Mouse (Mus musculus) stomach, embryonic 14.5 days (tissue): ENCODE results near the gene D630003M21Rik. TPM values are rescaled to one million over a fixed set of nuclear protein-coding genes. Genes with fewer than 3 reads are reported as not detected.

Experiments
- ATAC-seq: fragments of 200-750 bp; cut with Nextera tagmentation; 2 replicates; pipeline ENCODE4 v1.8.0; 2017; ENCODE audit warnings: low read depth, moderate TSS enrichment; ENCODE audit not compliant: insufficient number of reproducible peaks, insufficient read depth, low FRiP score
- H3K27ac ChIP-seq: fragments of 300-500 bp; sonication (generic); 2 replicates; pipeline ENCODE4 v1.5.1; 2014; ENCODE audit warnings: mild to moderate bottlenecking, low read length, moderate library complexity, mixed read lengths
- H3K27me3 ChIP-seq: fragments of 300-500 bp; sonication (generic); 2 replicates; pipeline ENCODE4 v1.6.1; 2014; ENCODE audit warnings: low read length, control low read depth, mixed read lengths; ENCODE audit not compliant: control insufficient read depth, insufficient read depth
- H3K36me3 ChIP-seq: fragments of 300-500 bp; sonication (generic); 2 replicates; pipeline ENCODE4 v1.6.1; 2014; ENCODE audit warnings: mild to moderate bottlenecking, control low read depth, low read length, moderate library complexity, mixed read lengths; ENCODE audit not compliant: control insufficient read depth, insufficient read depth
- H3K4me1 ChIP-seq: fragments of 300-500 bp; sonication (generic); 2 replicates; pipeline ENCODE4 v1.6.1; 2014; ENCODE audit warnings: low read length, control low read depth, mixed read lengths; ENCODE audit not compliant: control insufficient read depth, insufficient read depth
- H3K4me2 ChIP-seq: fragments of 300-500 bp; sonication (generic); replicated peaks from 2 replicates; pipeline ENCODE4 v1.6.1; 2014; ENCODE audit warnings: low read depth, low read length, control low read depth
- H3K4me3 ChIP-seq: fragments of 300-500 bp; sonication (generic); 2 replicates; pipeline ENCODE4 v1.5.1; 2014; ENCODE audit warnings: low read depth, low read length, control low read depth
- H3K9ac ChIP-seq: fragments of 300-500 bp; sonication (generic); replicated peaks from 2 replicates; pipeline ENCODE4 v1.6.1; 2014; ENCODE audit warnings: low read depth, mild to moderate bottlenecking, control low read depth, low read length, moderate library complexity, mixed read lengths
- H3K9me3 ChIP-seq: fragments of 300-500 bp; sonication (generic); 2 replicates; pipeline ENCODE4 v1.6.1; 2016; ENCODE audit warnings: low read depth, low read length, control low read depth; ENCODE audit not compliant: control insufficient read depth
- WGBS: fragments of 180-500 bp; shearing (Covaris S2); extraction: QIAGEN DNeasy Blood & Tissue Kit; methylation state at CpG from one replicate; pipeline ENCODE4 v1.1.7; 2014; 5-methylcytosine and 5-hydroxymethylcytosine counted together
- polyA plus RNA-seq: library from polyadenylated mRNA; unstranded; fragments of >200 nt; fragmentation: Nextera tagmentation; extraction: Ambion mirVana; gene quantifications from 2 replicates; pipeline ENCODE4 v1.2.1, GENCODE M21; 2014

The D630003M21Rik gene
- polyA plus RNA-seq, 1 experiment from 2014 or later, result 2.6 TPM

DNA sequence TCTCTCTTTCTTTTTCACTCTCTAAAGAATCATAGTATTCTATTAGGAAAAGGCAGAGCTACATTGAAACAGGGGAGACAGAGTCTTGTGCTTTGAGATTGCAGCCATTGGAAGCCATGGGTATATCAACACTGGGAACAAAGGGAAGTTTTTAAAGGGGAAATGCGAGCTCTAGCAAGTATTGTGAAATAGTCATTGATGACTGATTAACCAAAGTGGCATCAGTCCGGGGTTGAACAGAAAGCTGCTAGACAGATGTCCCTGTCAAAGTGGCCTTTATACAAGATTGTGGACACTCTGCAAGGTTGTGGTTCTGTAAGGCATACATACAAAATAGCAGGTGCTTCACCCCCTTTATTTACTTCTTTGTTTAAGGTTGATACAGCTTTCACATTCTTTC lies 73.4 kb downstream of the D630003M21Rik start:
- no peaks in the 10 kb centered on the region for H3K27me3 ChIP-seq

DNA sequence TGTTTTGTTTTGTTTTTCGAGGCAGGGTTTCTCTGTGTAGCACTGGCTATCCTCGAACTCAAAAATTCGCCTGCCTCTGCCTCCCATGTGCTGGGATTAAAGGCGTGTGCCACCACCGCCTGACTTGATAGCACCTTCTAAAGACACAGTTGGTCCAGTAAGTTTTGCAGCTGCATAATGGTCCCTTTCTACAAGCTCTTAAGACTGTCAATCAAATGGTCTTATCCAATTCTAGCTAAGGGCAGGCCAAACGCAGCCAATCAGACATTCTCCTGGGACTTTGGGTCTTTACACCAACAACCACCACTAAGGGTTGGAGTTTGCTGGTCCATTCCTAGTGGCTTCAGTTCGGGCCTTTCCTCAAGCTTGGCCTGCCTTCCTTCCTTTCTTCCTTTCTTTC lies 73.9 kb downstream of the D630003M21Rik start:
- Histone ChIP-seq H3K36me3 (no peaks in the 10 kb centered on the region), H3K9me3 (peaks cover 4% of the 10 kb centered on the region; the same call in 1 of the 2 replicates), H3K27ac (no peak overlapping the region), H3K27me3 (no peaks in the 10 kb centered on the region), H3K4me2 (no peak overlapping the region), H3K4me1 (0 out of 2 replicates have a peak, but pooled peaks cover 7% of the 10 kb centered on the region), H3K4me3 (no peak overlapping the region), H3K9ac (no peak overlapping the region)
- no peak for ATAC-seq
- WGBS, result 86% methylated on average over 7 of the region's 7 CpGs

More for the DNA sequence above, 73.4 kb downstream of the D630003M21Rik start:
- peaks cover 4% of the 10 kb centered on the region; the same call in 1 of the 2 replicates for H3K9me3 ChIP-seq
- no peak for ATAC-seq
- no peak overlapping the region for H3K4me2 ChIP-seq
- H3K36me3 ChIP-seq, result no peaks in the 10 kb centered on the region
- H3K27ac ChIP-seq, result no peak overlapping the region
- H3K9ac ChIP-seq, result no peak overlapping the region
- no peak overlapping the region for H3K4me3 ChIP-seq
- WGBS, result 51% methylated on average over 2 of the region's 2 CpGs
- H3K4me1 ChIP-seq, result 0 out of 2 replicates have a peak, but pooled peaks cover 10% of the 10 kb centered on the region

DNA sequence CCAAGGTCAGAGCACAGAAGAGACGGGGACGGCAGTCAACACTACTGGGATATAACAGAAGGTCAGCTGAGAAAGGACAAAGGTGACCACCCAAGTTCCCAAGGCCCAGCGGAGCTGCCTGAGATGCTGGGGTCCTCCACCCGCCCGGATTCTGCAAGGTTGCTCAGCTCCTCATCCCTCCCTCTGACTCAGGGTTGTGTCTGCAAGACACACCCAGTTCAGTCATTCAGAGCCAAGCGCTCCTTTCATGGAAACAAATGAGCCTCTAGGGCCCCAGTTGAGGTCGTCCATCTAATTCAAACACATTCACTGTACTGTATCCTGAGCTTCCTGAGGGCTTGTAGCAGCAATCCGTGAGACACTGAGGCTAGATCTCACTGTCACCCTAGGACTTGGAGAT lies 74.4 kb downstream of the D630003M21Rik start:
- ATAC-seq, result no peak
- Histone ChIP-seq H3K4me3 (no peak overlapping the region), H3K27ac (no peak overlapping the region; the same call in 1 of the 2 replicates), H3K36me3 (no peaks in the 10 kb centered on the region), H3K4me1 (0 out of 2 replicates have a peak, but pooled peaks cover 3% of the 10 kb centered on the region), H3K4me2 (no peak overlapping the region), H3K27me3 (no peaks in the 10 kb centered on the region), H3K9ac (no peak overlapping the region), H3K9me3 (peaks cover 4% of the 10 kb centered on the region; the same call in 1 of the 2 replicates)
- 52% methylated on average over 8 of the region's 8 CpGs for WGBS

DNA sequence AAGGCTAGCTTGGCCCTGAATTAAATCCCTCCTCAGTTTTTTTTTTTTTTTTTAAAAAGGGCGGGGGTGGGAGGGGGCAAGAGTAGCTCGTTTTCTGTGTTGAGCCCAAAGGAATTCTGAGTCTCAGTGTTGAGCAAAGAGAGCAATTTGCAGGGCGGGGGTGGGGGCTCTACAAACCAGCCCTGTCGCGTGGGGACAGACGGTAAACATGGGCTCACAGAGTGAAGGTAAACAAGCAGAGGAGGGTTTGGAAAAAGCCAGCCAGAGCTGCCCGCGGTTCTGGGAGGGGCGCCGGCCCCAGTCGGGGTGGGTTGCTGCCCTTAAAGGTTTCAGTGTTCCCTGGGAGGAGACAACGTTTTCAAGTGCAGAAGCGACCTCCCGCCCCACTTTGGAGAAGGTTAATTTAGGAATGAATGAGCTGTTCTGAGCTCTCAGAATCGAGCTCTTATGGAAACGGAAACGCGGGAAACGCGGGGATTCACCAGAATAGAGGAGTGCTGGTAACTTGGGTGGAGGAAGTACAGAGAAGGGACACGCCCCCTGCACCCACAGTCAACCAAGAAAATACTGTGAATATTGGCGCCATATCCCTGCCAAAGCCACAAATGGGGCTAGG lies 75.2 kb downstream of the D630003M21Rik start:
- Histone ChIP-seq H3K27ac (peak overlapping the region; percentile 84), H3K27me3 (no peaks in the 10 kb centered on the region), H3K36me3 (no peaks in the 10 kb centered on the region), H3K4me3 (peak overlapping the region; percentile 22), H3K9ac (no peak overlapping the region), H3K4me1 (0 out of 2 replicates have a peak, but pooled peaks cover 6% of the 10 kb centered on the region), H3K9me3 (peaks cover 4% of the 10 kb centered on the region; the same call in 1 of the 2 replicates), H3K4me2 (peak overlapping the region; percentile 55)
- ATAC-seq, result peak; percentile 82
- WGBS, result under 1% methylated on average over 22 of the region's 22 CpGs

DNA sequence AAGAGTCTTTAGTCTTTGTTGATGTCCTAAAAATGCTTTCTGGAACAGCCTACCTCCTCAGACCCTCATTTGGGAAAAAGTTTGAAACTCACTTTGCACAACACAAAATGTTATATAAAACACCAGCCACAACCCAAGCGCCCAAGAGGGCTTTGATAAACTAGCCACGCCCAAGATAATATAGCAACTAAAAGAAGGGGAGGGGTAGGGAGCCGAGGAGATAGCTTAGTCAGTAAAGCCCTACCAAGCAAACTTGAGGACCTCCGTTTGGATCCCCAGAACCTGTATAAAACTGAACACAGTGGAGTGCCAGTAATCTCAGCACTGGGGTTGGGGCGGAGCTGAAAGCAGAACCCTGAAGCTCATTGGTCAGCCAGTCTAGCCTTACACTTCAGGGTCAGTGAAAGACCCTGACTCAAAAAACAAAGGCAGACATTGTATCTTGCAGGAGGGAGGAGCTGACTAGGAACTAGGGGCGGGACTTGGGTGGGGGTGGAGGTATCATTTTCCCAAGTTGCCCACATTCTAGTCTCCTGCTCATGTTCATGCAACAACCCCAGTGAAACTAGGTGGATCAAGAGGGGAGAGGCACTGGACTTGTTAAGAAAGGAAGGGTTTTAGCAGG lies 76.2 kb downstream of the D630003M21Rik start:
- Histone ChIP-seq H3K27me3 (no peaks in the 10 kb centered on the region), H3K9me3 (peaks cover 4% of the 10 kb centered on the region; the same call in 1 of the 2 replicates), H3K4me1 (0 out of 2 replicates have a peak, but pooled peaks cover 6% of the 10 kb centered on the region), H3K36me3 (no peaks in the 10 kb centered on the region), H3K4me3 (no peak overlapping the region), H3K27ac (no peak overlapping the region; the same call in 1 of the 2 replicates), H3K4me2 (no peak overlapping the region), H3K9ac (no peak overlapping the region)
- WGBS, result 51% methylated on average over 6 of the region's 6 CpGs
- ATAC-seq, result peak; percentile 37

DNA sequence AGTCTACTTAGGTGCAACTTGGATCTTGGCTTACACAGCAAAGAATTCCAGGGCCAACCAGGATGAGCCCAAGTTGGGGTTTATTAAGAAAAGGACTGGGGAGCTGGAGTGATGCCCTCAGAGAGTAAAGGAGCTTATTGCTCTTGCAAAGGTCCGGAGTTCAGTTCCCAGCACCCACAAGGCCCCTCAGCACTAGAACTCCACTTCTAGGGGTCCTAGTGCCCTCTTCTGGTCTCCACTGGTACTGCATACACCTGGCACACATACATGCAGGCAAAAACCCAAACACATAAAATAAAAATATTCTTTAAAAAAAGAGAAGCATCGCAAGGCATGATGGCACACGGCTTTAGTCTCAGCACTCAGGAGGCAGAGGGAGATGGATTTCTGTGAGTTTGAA lies 77.9 kb downstream of the D630003M21Rik start:
- WGBS, result 97% methylated on average over 3 of the region's 3 CpGs
- H3K36me3 ChIP-seq, result no peaks in the 10 kb centered on the region
- no peak overlapping the region for H3K4me2 ChIP-seq
- H3K4me1 ChIP-seq, result 0 out of 2 replicates have a peak, but pooled peaks cover 6% of the 10 kb centered on the region
- H3K4me3 ChIP-seq, result no peak overlapping the region
- no peaks in the 10 kb centered on the region for H3K27me3 ChIP-seq
- peaks cover 4% of the 10 kb centered on the region; the same call in 1 of the 2 replicates for H3K9me3 ChIP-seq
- no peak overlapping the region for H3K9ac ChIP-seq
- no peak overlapping the region for H3K27ac ChIP-seq
- ATAC-seq, result no peak

DNA sequence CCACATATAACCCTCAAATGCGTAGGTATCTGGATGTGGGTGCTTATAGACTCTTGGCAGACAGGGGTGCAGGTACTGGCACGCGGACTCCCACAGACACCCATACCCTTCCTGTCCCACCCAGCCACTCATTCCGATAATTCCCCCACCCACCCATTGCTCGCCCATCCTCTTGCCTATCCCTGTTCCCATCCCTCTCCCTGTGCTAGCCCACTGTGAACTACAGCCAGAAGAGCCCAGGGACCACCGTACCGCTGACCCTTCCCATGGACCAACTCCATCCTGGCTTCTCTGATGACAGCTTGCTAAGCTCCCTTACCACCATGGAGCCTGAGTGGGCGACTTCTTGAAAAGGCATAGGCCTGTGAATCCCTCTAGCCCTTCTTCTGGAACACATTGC lies 82.1 kb downstream of the D630003M21Rik start:
- Histone ChIP-seq H3K9ac (no peak overlapping the region), H3K9me3 (peaks cover 4% of the 10 kb centered on the region; the same call in 1 of the 2 replicates), H3K27ac (no peak overlapping the region), H3K4me2 (no peak overlapping the region), H3K27me3 (no peaks in the 10 kb centered on the region), H3K36me3 (peaks cover 6% of the 10 kb centered on the region; the same call in 1 of the 2 replicates), H3K4me1 (peaks cover 35% of the 10 kb centered on the region), H3K4me3 (no peak overlapping the region)
- 91% methylated on average over 8 of the region's 8 CpGs for WGBS
- no peak for ATAC-seq

DNA sequence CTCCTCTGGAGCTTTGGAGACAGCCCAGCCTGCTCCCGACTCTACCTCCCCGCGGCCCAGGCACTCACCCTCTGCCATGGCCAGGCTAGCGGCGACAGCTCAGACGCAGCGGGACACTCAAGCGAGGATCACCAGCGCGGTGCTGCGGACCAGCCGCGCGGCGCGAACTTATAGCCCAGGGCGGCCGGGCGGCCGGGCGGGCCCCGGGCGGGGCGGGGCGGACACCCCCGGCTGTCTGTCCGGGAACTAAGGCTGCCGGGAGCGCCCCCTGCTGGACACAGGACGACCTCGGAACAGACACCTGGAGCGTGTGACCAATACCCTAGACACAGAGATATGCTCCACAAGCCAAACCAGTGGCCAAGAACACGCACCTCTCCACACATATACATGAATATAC lies 82.8 kb downstream of the D630003M21Rik start, which contains the start of gene Tgm2:
Gene Tgm2, minus strand, starts transcription at position 214 of the 400 bp plus-strand sequence.
- Histone ChIP-seq H3K27me3 (no peaks in the 10 kb centered on the region), H3K9me3 (peaks cover 4% of the 10 kb centered on the region; the same call in 1 of the 2 replicates), H3K4me1 (peaks cover 34% of the 10 kb centered on the region), H3K9ac (peak within 1 kb of the TSS; percentile 40; the same call in 1 of the 2 replicates), H3K4me3 (peak within 1 kb of the TSS; percentile 49), H3K27ac (peak within 1 kb of the TSS; percentile 15; the same call in 1 of the 2 replicates), H3K4me2 (peak within 1 kb of the TSS; percentile 68), H3K36me3 (peaks cover 6% of the 10 kb centered on the region; the same call in 1 of the 2 replicates)
- 2% methylated on average over 29 of the region's 33 CpGs for WGBS
- peak; percentile 79 for ATAC-seq
